Mouse (Mus musculus): ENCODE results near the gene Mrvi1. TPM values are rescaled to one million over a fixed set of nuclear protein-coding genes. Genes with fewer than 3 reads are reported as not detected.

The Mrvi1 gene
- polyA plus RNA-seq, 1 experiment from 2014 or later: 1.7 TPM

DNA sequence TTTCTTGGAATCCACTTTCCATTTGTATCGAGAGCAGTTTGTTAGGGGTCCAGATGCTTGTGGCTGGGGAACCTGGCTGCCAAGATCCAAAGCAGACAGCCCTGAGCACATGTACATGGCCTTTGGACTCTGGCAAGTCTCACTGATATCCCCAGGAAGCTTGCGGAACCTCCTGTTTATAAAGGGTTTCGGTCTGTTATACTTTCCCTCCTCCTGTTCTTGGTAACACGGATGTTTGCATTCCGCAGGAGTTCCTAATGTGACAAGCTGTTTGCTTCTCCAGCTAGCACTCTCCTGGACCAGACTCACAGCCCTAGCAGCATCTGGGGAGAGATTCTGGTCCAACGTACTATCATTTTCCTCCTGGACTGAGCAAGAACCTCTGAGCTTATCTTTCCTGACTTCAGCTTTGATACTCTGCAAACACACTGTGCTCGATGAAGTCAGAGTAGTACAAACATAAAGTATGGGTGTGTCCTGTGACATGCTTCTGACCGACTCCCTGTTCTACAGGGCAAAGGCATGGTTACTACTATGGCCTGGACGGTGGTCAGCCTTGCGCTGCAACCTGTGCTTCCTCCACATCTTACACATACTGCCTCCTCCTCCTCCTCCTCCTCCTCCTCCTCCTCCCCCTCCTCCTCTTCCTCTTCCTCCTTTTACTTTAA, 88.2 kb downstream of the Mrvi1 start:
- Histone ChIP-seq H3K9me3 (ENCODE audit: control insufficient read depth, low read length) (no peaks in the 10 kb centered on the region), H3K27me3 (ENCODE audit: control insufficient read depth, insufficient read depth, low read length) (no peaks in the 10 kb centered on the region), H3K4me2 (ENCODE audit: low read depth, low read length, severe bottlenecking) (no peak overlapping the region), H3K4me1 (replicated peaks; ENCODE audit: control insufficient read depth, insufficient read depth, low read length) (no peaks in the 10 kb centered on the region), H3K4me3 (ENCODE audit: low read depth, low read length) (no peak overlapping the region), H3K36me3 (ENCODE audit: control insufficient read depth, insufficient read depth, low read length) (no peaks in the 10 kb centered on the region), H3K9ac (ENCODE audit: low read length) (no peak overlapping the region), H3K27ac (ENCODE audit: low read depth, low read length) (no peak overlapping the region)
- no peak for DNase-seq (ENCODE audit: low spot score)
- ATAC-seq (replicated peaks; ENCODE audit: low FRiP score): no peak
- WGBS: 92% methylated on average over 10 of the region's 10 CpGs

DNA sequence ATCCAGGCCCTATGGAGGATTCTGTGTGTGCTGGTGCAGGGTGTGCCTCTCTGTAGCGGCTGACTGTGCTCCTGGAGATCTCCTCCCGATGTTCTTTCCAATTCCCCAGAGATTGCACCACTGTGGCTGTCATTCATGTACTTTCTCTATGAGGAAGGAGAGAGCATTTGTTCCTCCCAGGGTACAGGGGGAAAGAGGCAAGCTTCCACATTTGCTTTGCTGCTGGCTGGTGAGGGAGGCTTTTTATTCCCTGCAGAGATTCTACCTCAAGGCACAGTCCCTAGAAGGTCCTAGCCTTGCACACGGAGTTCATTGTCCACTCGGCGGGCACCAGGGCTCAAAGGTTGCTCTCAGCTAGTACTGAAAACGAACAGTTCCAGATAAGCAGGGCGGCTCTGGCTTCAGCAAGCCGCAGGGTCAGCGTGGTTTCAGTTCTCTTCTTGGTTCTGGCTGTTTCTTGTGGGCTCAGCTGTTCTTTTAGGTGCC, 90.7 kb downstream of the Mrvi1 start:
- WGBS: 79% methylated on average over 9 of the region's 9 CpGs
- no peaks in the 10 kb centered on the region for H3K9me3 ChIP-seq (ENCODE audit: control insufficient read depth, low read length)

DNA sequence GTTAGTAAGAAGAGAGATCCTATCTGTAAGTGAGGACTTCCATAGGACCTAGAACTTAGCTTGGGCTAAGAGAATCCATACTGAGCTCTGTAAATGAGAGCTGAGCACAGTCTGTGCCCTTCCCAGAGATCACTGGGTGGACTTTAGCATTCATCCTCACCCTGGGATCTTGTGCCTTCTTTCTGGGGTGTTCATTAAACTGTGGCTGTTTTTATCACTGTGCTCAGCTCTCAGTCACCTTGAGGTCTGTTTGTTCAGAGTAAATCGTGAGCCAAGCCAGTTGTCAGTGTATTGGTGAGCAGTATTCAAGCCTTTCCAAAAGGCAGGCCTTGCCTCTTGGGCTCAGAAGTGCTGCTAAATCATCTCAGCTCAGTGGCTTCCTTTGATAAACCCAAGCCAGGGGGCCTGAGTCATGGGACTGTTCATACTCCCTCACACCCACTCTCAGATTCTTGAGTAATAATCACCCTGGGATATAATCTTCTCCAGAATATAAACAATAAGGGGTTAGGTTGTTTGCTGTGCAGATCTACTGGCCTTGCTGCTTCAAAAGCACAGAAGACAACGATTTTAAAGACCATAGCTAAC, 100.4 kb downstream of the Mrvi1 start:
- H3K9ac ChIP-seq (ENCODE audit: low read length): no peak overlapping the region
- ATAC-seq (replicated peaks; ENCODE audit: low FRiP score) (no peak), DNase-seq (ENCODE audit: low spot score) (no peak)
- no peak overlapping the region for H3K4me3 ChIP-seq (ENCODE audit: low read depth, low read length)
- H3K27ac ChIP-seq (ENCODE audit: low read depth, low read length): no peak overlapping the region
- no peaks in the 10 kb centered on the region for H3K9me3 ChIP-seq (ENCODE audit: control insufficient read depth, low read length)
- H3K4me2 ChIP-seq (ENCODE audit: low read depth, low read length, severe bottlenecking): no peak overlapping the region
- H3K36me3 ChIP-seq (ENCODE audit: control insufficient read depth, insufficient read depth, low read length): no peaks in the 10 kb centered on the region
- H3K4me1 ChIP-seq (replicated peaks; ENCODE audit: control insufficient read depth, insufficient read depth, low read length): no peaks in the 10 kb centered on the region
- WGBS: 91% methylated on average over 2 of the region's 2 CpGs
- H3K27me3 ChIP-seq (ENCODE audit: control insufficient read depth, insufficient read depth, low read length): no peaks in the 10 kb centered on the region

More for the DNA sequence above, 90.7 kb downstream of the Mrvi1 start:
- Histone ChIP-seq H3K27ac (ENCODE audit: low read depth, low read length) (no peak overlapping the region), H3K36me3 (ENCODE audit: control insufficient read depth, insufficient read depth, low read length) (no peaks in the 10 kb centered on the region), H3K4me1 (replicated peaks; ENCODE audit: control insufficient read depth, insufficient read depth, low read length) (no peaks in the 10 kb centered on the region), H3K4me3 (ENCODE audit: low read depth, low read length) (no peak overlapping the region), H3K4me2 (ENCODE audit: low read depth, low read length, severe bottlenecking) (no peak overlapping the region), H3K9ac (ENCODE audit: low read length) (no peak overlapping the region), H3K27me3 (ENCODE audit: control insufficient read depth, insufficient read depth, low read length) (no peaks in the 10 kb centered on the region)
- ATAC-seq (replicated peaks; ENCODE audit: low FRiP score) (no peak), DNase-seq (ENCODE audit: low spot score) (no peak)

DNA sequence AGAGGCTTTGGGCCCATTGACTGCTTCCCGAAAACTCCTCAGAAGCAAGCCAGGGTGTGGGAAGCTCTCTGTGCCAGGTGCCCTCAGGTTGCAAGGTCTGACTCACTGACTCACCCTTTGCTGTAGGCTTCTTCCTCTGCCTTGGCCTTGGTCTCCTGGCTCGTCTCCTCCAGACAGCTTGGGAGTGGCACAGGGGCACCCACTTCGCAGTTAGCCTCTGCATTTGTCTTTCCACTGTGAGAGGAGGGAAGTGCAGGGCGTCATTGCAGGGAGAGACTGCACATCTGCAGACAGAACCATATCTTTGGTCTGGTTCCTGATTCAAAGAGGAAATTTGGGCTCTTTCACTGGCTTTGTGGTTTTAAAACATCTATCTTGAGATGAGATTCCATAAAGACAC, 104.2 kb downstream of the Mrvi1 start:
- H3K4me2 ChIP-seq (ENCODE audit: low read depth, low read length, severe bottlenecking): no peak overlapping the region
- ATAC-seq (replicated peaks; ENCODE audit: low FRiP score) (no peak), DNase-seq (ENCODE audit: low spot score) (no peak)
- no peaks in the 10 kb centered on the region for H3K27me3 ChIP-seq (ENCODE audit: control insufficient read depth, insufficient read depth, low read length)
- no peak overlapping the region for H3K9ac ChIP-seq (ENCODE audit: low read length)
- no peaks in the 10 kb centered on the region for H3K4me1 ChIP-seq (replicated peaks; ENCODE audit: control insufficient read depth, insufficient read depth, low read length)
- WGBS: 87% methylated on average over 4 of the region's 4 CpGs
- no peak overlapping the region for H3K27ac ChIP-seq (ENCODE audit: low read depth, low read length)
- H3K9me3 ChIP-seq (ENCODE audit: control insufficient read depth, low read length): no peaks in the 10 kb centered on the region
- no peak overlapping the region for H3K4me3 ChIP-seq (ENCODE audit: low read depth, low read length)
- no peaks in the 10 kb centered on the region for H3K36me3 ChIP-seq (ENCODE audit: control insufficient read depth, insufficient read depth, low read length)

DNA sequence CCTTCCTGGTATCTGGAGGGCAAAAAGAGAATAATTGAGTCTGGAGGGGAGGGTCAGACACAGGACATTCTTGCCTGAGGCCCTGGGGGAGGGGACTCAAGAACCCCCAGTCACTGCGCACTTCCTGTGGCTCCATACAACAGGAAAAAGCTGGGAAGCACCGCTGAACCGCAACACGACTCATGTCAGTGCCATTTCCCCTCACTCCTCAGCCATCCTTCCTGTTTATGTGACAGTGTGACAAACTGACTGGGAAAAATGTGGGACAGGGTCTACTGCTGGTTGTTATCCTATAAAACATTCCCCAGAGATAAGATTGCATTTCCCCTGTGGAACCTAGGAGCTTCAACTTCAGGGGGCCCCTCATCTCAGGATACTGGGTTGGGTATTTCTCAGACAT, 105.3 kb downstream of the Mrvi1 start:
- no peak for ATAC-seq (replicated peaks; ENCODE audit: low FRiP score)

DNA sequence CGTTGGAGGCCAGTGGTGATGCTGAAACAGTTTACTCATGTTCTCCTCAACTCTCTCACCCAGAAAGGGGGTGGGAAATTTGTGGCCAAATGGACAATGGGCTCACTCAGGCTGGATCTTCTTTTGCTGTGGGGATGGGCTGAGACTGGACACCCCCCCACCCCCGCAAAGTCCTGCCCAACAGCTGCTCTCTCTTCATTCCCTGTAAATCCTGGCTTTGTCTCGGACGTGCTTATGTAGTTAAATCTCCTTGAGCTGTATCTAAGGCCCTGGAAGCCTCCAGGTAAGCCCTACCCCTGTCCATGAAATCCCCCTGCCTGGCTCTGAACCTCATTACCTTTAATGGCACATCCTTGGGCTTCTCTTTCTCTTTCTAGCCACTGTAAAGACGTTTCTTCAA, 113.5 kb downstream of the Mrvi1 start:
- H3K4me3 ChIP-seq (ENCODE audit: low read depth, low read length): no peak overlapping the region
- H3K9me3 ChIP-seq (ENCODE audit: control insufficient read depth, low read length): no peaks in the 10 kb centered on the region
- no peak overlapping the region for H3K4me2 ChIP-seq (ENCODE audit: low read depth, low read length, severe bottlenecking)
- no peak overlapping the region for H3K9ac ChIP-seq (ENCODE audit: low read length)
- WGBS: 61% methylated on average over 5 of the region's 5 CpGs
- DNase-seq (ENCODE audit: low spot score) (no peak), ATAC-seq (replicated peaks; ENCODE audit: low FRiP score) (no peak)
- no peaks in the 10 kb centered on the region for H3K27me3 ChIP-seq (ENCODE audit: control insufficient read depth, insufficient read depth, low read length)
- no peak overlapping the region for H3K27ac ChIP-seq (ENCODE audit: low read depth, low read length)
- no peaks in the 10 kb centered on the region for H3K36me3 ChIP-seq (ENCODE audit: control insufficient read depth, insufficient read depth, low read length)
- H3K4me1 ChIP-seq (replicated peaks; ENCODE audit: control insufficient read depth, insufficient read depth, low read length): 0 out of 2 replicates have a peak, but pooled peaks cover 4% of the 10 kb centered on the region

More for the DNA sequence above, 105.3 kb downstream of the Mrvi1 start:
- H3K4me1 ChIP-seq (replicated peaks; ENCODE audit: control insufficient read depth, insufficient read depth, low read length): no peaks in the 10 kb centered on the region
- DNase-seq (ENCODE audit: low spot score): no peak
- H3K36me3 ChIP-seq (ENCODE audit: control insufficient read depth, insufficient read depth, low read length): no peaks in the 10 kb centered on the region
- H3K27me3 ChIP-seq (ENCODE audit: control insufficient read depth, insufficient read depth, low read length): no peaks in the 10 kb centered on the region
- H3K4me3 ChIP-seq (ENCODE audit: low read depth, low read length): no peak overlapping the region
- H3K27ac ChIP-seq (ENCODE audit: low read depth, low read length): no peak overlapping the region
- H3K9me3 ChIP-seq (ENCODE audit: control insufficient read depth, low read length): no peaks in the 10 kb centered on the region
- WGBS: 91% methylated on average over 4 of the region's 4 CpGs
- H3K4me2 ChIP-seq (ENCODE audit: low read depth, low read length, severe bottlenecking): no peak overlapping the region
- H3K9ac ChIP-seq (ENCODE audit: low read length): no peak overlapping the region

DNA sequence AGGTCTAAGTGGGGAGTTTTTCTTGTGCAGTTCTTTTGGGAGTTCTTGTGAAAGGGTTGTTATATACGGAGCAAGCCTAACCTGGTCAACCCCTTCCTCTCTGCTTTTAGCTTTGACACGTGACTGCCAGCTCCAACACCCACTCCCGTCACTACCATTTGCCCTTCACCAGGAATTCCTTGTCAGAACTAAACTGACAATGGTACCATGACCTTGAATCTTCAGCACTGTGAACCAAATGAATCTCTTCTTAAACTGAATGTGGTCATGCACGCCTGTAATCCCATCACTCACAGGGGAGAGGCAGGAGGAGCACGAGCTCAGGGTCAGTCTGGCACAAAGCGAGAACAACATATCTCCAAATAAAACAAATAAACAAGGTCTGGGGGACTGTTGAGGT, 115.1 kb downstream of the Mrvi1 start:
- no peaks in the 10 kb centered on the region for H3K36me3 ChIP-seq (ENCODE audit: control insufficient read depth, insufficient read depth, low read length)
- no peaks in the 10 kb centered on the region for H3K27me3 ChIP-seq (ENCODE audit: control insufficient read depth, insufficient read depth, low read length)
- no peak overlapping the region for H3K27ac ChIP-seq (ENCODE audit: low read depth, low read length)
- H3K4me2 ChIP-seq (ENCODE audit: low read depth, low read length, severe bottlenecking): no peak overlapping the region
- ATAC-seq (replicated peaks; ENCODE audit: low FRiP score) (no peak), DNase-seq (ENCODE audit: low spot score) (no peak)
- 89% methylated on average over 6 of the region's 6 CpGs for WGBS
- H3K4me3 ChIP-seq (ENCODE audit: low read depth, low read length): no peak overlapping the region
- H3K4me1 ChIP-seq (replicated peaks; ENCODE audit: control insufficient read depth, insufficient read depth, low read length): 0 out of 2 replicates have a peak, but pooled peaks cover 4% of the 10 kb centered on the region
- H3K9me3 ChIP-seq (ENCODE audit: control insufficient read depth, low read length): no peaks in the 10 kb centered on the region
- H3K9ac ChIP-seq (ENCODE audit: low read length): no peak overlapping the region

DNA sequence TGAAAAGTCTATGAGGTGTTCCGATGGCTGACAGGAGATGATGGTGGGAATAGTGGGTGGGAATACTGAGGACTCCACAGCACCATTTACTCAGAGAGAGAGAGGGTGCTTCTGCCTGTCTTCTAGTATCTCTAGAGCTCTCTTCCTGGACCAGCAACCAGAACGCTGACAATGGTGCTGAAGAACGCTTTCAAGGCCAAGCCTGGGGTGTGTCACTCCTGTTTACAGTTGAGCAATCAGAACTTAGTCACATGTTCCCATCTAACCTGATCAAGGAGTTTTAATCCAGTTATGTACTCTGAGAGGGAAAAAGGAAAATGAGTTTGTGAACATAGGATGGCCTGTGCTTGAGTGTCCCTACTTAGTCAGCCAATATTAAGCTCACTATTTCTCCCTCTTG, 116.2 kb downstream of the Mrvi1 start:
- Histone ChIP-seq H3K9ac (ENCODE audit: low read length) (no peak overlapping the region), H3K4me3 (ENCODE audit: low read depth, low read length) (no peak overlapping the region), H3K4me2 (ENCODE audit: low read depth, low read length, severe bottlenecking) (no peak overlapping the region), H3K27me3 (ENCODE audit: control insufficient read depth, insufficient read depth, low read length) (no peaks in the 10 kb centered on the region), H3K36me3 (ENCODE audit: control insufficient read depth, insufficient read depth, low read length) (no peaks in the 10 kb centered on the region), H3K9me3 (ENCODE audit: control insufficient read depth, low read length) (no peaks in the 10 kb centered on the region), H3K27ac (ENCODE audit: low read depth, low read length) (no peak overlapping the region), H3K4me1 (replicated peaks; ENCODE audit: control insufficient read depth, insufficient read depth, low read length) (0 out of 2 replicates have a peak, but pooled peaks cover 4% of the 10 kb centered on the region)
- WGBS: 96% methylated on average over 3 of the region's 3 CpGs
- ATAC-seq (replicated peaks; ENCODE audit: low FRiP score): no peak
- DNase-seq (ENCODE audit: low spot score): no peak

DNA sequence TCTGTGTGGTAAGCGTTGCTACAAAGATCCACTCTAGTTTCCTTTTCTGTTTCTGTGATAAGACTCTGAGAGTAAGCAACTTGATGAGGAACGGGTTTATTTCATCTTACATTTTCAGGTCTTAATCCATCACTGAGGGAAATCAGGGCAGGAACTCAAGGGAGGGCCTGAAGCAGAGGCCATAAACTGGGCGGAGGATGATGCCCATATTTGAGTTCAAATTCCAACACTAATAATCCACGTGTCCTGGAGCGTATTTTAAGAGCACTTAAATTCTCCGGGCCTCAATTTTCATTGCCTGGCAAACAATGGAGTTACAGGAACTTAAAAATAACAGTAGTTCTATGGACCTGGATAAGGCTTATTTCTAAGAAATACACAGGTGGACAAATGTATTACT, 116.7 kb downstream of the Mrvi1 start:
- no peak overlapping the region for H3K4me2 ChIP-seq (ENCODE audit: low read depth, low read length, severe bottlenecking)
- no peak overlapping the region for H3K4me3 ChIP-seq (ENCODE audit: low read depth, low read length)
- WGBS: 90% methylated on average over 6 of the region's 6 CpGs
- H3K27me3 ChIP-seq (ENCODE audit: control insufficient read depth, insufficient read depth, low read length): no peaks in the 10 kb centered on the region
- ATAC-seq (replicated peaks; ENCODE audit: low FRiP score): no peak
- no peak overlapping the region for H3K27ac ChIP-seq (ENCODE audit: low read depth, low read length)
- no peaks in the 10 kb centered on the region for H3K36me3 ChIP-seq (ENCODE audit: control insufficient read depth, insufficient read depth, low read length)
- no peaks in the 10 kb centered on the region for H3K9me3 ChIP-seq (ENCODE audit: control insufficient read depth, low read length)
- H3K9ac ChIP-seq (ENCODE audit: low read length): no peak overlapping the region
- no peak for DNase-seq (ENCODE audit: low spot score)
- 0 out of 2 replicates have a peak, but pooled peaks cover 4% of the 10 kb centered on the region for H3K4me1 ChIP-seq (replicated peaks; ENCODE audit: control insufficient read depth, insufficient read depth, low read length)
